Mouse (Mus musculus) stomach, embryonic 15.5 days (tissue): ENCODE measurements around the gene Depdc1b. TPM values are rescaled to one million over a fixed set of nuclear protein-coding genes. Genes with fewer than 3 reads are reported as not detected.

Experiments
- polyA plus RNA-seq: library from polyadenylated mRNA; unstranded; fragments of >200 nt; fragmentation: Nextera tagmentation; extraction: Ambion mirVana; gene quantifications from 2 replicates; pipeline ENCODE4 v1.2.1, GENCODE M21; 2015

The Depdc1b gene
- polyA plus RNA-seq, 1 experiment from 2014 or later: 6.9 TPM

Other genes with a start within 250 kb of the Depdc1b start
- gene Ndufaf2, start 157.7 kb upstream of the Depdc1b start, polyA plus RNA-seq: 68.6 and 72.9 TPM in 2 replicates
- gene Ercc8, start 157.6 kb upstream of the Depdc1b start, polyA plus RNA-seq: 14.5 and 15.0 TPM in 2 replicates
- 25.2 and 25.4 TPM in 2 replicates for gene Elovl7, start 101.9 kb upstream of the Depdc1b start, polyA plus RNA-seq
- gene Pde4d, start 133.6 kb downstream of the Depdc1b start, polyA plus RNA-seq: 22.8 and 26.6 TPM in 2 replicates